Mouse (Mus musculus) T-helper 2 cell (primary cell): ENCODE data around the gene Vldlr.

Experiments used
- in situ Hi-C: fragments of 300-600 bp; cut with MboI, MseI; formaldehyde crosslinking; loops from one replicate; pipeline ENCODE4 v1.15.1; 2025; ENCODE audit warnings: high pct_unique_total_duplicates

The Vldlr gene

GRCm38 (mm10) chr19:27216318-27216717 is at the start of gene Vldlr:
TSS of gene Vldlr (plus strand) at chr19:27216484.
- in situ Hi-C loops, result loop anchor here (10.0 kb wide), 1 partner anchor 1772 kb away; no protein-coding TSS in a partner anchor

GRCm38 (mm10) chr19:27167601-27168319 is 48.5 kb upstream of the Vldlr start:
- in situ Hi-C loops, result no loop called here

- in situ Hi-C loops, result no loop called here
Measured at GRCm38 (mm10) chr19:27173836-27174235, 42.4 kb upstream of the Vldlr start.

GRCm38 (mm10) chr19:27175617-27176016 is 40.7 kb upstream of the Vldlr start:
- in situ Hi-C loops, result no loop called here

- in situ Hi-C loops, result no loop called here
Measured at GRCm38 (mm10) chr19:27176558-27176957, 39.7 kb upstream of the Vldlr start.

- in situ Hi-C loops, result no loop called here
Measured at GRCm38 (mm10) chr19:27178195-27178807, 38.0 kb upstream of the Vldlr start.

GRCm38 (mm10) chr19:27180351-27181122 is 35.7 kb upstream of the Vldlr start:
- in situ Hi-C loops, result no loop called here

GRCm38 (mm10) chr19:27183511-27183910 is 32.8 kb upstream of the Vldlr start:
- in situ Hi-C loops, result no loop called here

- in situ Hi-C loops, result no loop called here
Measured at GRCm38 (mm10) chr19:27203711-27204238, 12.5 kb upstream of the Vldlr start.

GRCm38 (mm10) chr19:27210991-27211390 is 5.3 kb upstream of the Vldlr start:
- in situ Hi-C loops, result loop anchor here (10.0 kb wide), 1 partner anchor 1766 kb away; no protein-coding TSS in a partner anchor

GRCm38 (mm10) chr19:27215596-27215995 is 688 bp upstream of the Vldlr start:
- in situ Hi-C loops, result loop anchor here (10.0 kb wide), 1 partner anchor 1771 kb away; no protein-coding TSS in a partner anchor

GRCm38 (mm10) chr19:27216767-27217403 is 601 bp downstream of the Vldlr start:
- in situ Hi-C loops, result loop anchor here (10.0 kb wide), 1 partner anchor 1772 kb away; no protein-coding TSS in a partner anchor

- in situ Hi-C loops, result loop anchor here (10.0 kb wide), 1 partner anchor 1773 kb away; no protein-coding TSS in a partner anchor
Measured at GRCm38 (mm10) chr19:27217404-27217940, 1.2 kb downstream of the Vldlr start.

GRCm38 (mm10) chr19:27217941-27218411 is 1.7 kb downstream of the Vldlr start:
- in situ Hi-C loops, result loop anchor here (10.0 kb wide), 1 partner anchor 1773 kb away; no protein-coding TSS in a partner anchor

- in situ Hi-C loops, result loop anchor here (10.0 kb wide), 1 partner anchor 1774 kb away; no protein-coding TSS in a partner anchor
Measured at GRCm38 (mm10) chr19:27218561-27219262, 2.4 kb downstream of the Vldlr start.

GRCm38 (mm10) chr19:27219586-27219985 is 3.3 kb downstream of the Vldlr start:
- in situ Hi-C loops, result loop anchor here (10.0 kb wide), 1 partner anchor 1775 kb away; no protein-coding TSS in a partner anchor

- in situ Hi-C loops, result no loop called here
Measured at GRCm38 (mm10) chr19:27223046-27223445, 6.8 kb downstream of the Vldlr start.

- in situ Hi-C loops, result no loop called here
Measured at GRCm38 (mm10) chr19:27224356-27224755, 8.1 kb downstream of the Vldlr start.

GRCm38 (mm10) chr19:27226626-27227025 is 10.3 kb downstream of the Vldlr start:
- in situ Hi-C loops, result no loop called here

- in situ Hi-C loops, result no loop called here
Measured at GRCm38 (mm10) chr19:27227131-27227530, 10.8 kb downstream of the Vldlr start.
